Mouse (Mus musculus) kidney, postnatal 10 days (tissue): Measurements from ENCODE around the gene Cdiptos.

ENCODE experiments used
- DNase-seq: peaks from one replicate; pipeline ENCODE4 v3.0.0; 2021; ENCODE audit warnings: mixed read lengths

Gene Cdiptos

GRCm38 (mm10) chr7:126967361-126967760 lies 8.5 kb downstream of the Cdiptos start:
- no peak for DNase-seq

- no peak for DNase-seq
Observed at GRCm38 (mm10) chr7:126965568-126965967, 10.3 kb downstream of the Cdiptos start.

GRCm38 (mm10) chr7:126963548-126964286 lies 12.2 kb downstream of the Cdiptos start:
- peak; percentile 76 for DNase-seq

- DNase-seq = no peak
Observed at GRCm38 (mm10) chr7:126961965-126962364, 13.9 kb downstream of the Cdiptos start.

GRCm38 (mm10) chr7:126961095-126961494 lies 14.8 kb downstream of the Cdiptos start:
- DNase-seq = no peak

GRCm38 (mm10) chr7:126959780-126960179 lies 16.1 kb downstream of the Cdiptos start:
- no peak for DNase-seq

GRCm38 (mm10) chr7:126955125-126955524 lies 20.8 kb downstream of the Cdiptos start:
- DNase-seq = no peak

GRCm38 (mm10) chr7:126952646-126953045 lies 23.3 kb downstream of the Cdiptos start:
- no peak for DNase-seq

GRCm38 (mm10) chr7:126951741-126952140 lies 24.2 kb downstream of the Cdiptos start:
- no peak for DNase-seq

- no peak for DNase-seq
Observed at GRCm38 (mm10) chr7:126950647-126951615, 25.0 kb downstream of the Cdiptos start.

- peak; percentile 97 for DNase-seq
Observed at GRCm38 (mm10) chr7:126949793-126950646, 25.9 kb downstream of the Cdiptos start, which contains the start of gene Sez6l2. TSS of gene Sez6l2 (plus strand) at chr7:126950563.

- DNase-seq = no peak
Observed at GRCm38 (mm10) chr7:126949403-126949792, 26.5 kb downstream of the Cdiptos start, which contains the start of gene Asphd1. TSS of gene Asphd1 (minus strand) at chr7:126949582.

GRCm38 (mm10) chr7:126948626-126949025 lies 27.3 kb downstream of the Cdiptos start:
- no peak for DNase-seq

- DNase-seq = peak; percentile 69
Observed at GRCm38 (mm10) chr7:126946530-126946929, 29.4 kb downstream of the Cdiptos start.

- DNase-seq = no peak
Observed at GRCm38 (mm10) chr7:126941801-126942200, 34.1 kb downstream of the Cdiptos start.

GRCm38 (mm10) chr7:126941171-126941570 lies 34.7 kb downstream of the Cdiptos start:
- DNase-seq = no peak

- DNase-seq = no peak
Observed at GRCm38 (mm10) chr7:126932652-126933051, 43.2 kb downstream of the Cdiptos start.

GRCm38 (mm10) chr7:126929046-126929445 lies 46.9 kb downstream of the Cdiptos start:
- DNase-seq = no peak

- peak; percentile 97 for DNase-seq
Observed at GRCm38 (mm10) chr7:126928384-126929037, 47.4 kb downstream of the Cdiptos start, which contains the start of gene Kctd13. TSS of gene Kctd13 (plus strand) at chr7:126928879.

GRCm38 (mm10) chr7:126926299-126926698 lies 49.6 kb downstream of the Cdiptos start:
- DNase-seq = no peak

GRCm38 (mm10) chr7:126923999-126924398 lies 51.9 kb downstream of the Cdiptos start:
- DNase-seq = no peak

- DNase-seq = peak; percentile 88
Observed at GRCm38 (mm10) chr7:126922624-126923060, 53.3 kb downstream of the Cdiptos start, which contains the start of gene Tmem219. TSS of gene Tmem219 (minus strand) at chr7:126922917.
